Mouse (Mus musculus) intestine, postnatal 0 days (tissue): ENCODE results near the gene 4931428L18Rik. TPM values are rescaled to one million over a fixed set of nuclear protein-coding genes. Genes with fewer than 3 reads are reported as not detected.

ENCODE experiments used
- ATAC-seq: fragments of 200-750 bp; cut with Nextera tagmentation; 2 replicates; pipeline ENCODE4 v1.8.0; 2017; ENCODE audit warnings: mild to moderate bottlenecking, moderate TSS enrichment, moderate library complexity
- H3K27ac ChIP-seq: fragments of 300-500 bp; sonication (generic); 2 replicates; pipeline ENCODE4 v1.5.1; 2014; ENCODE audit warnings: mild to moderate bottlenecking, low read depth, low read length, moderate library complexity
- H3K27me3 ChIP-seq: fragments of 300-500 bp; sonication (generic); replicated peaks from 2 replicates; pipeline ENCODE4 v1.6.1; 2014; ENCODE audit warnings: low read length, mixed read lengths; ENCODE audit not compliant: control insufficient read depth, insufficient read depth
- H3K36me3 ChIP-seq: fragments of 300-500 bp; sonication (generic); 2 replicates; pipeline ENCODE4 v1.6.1; 2014; ENCODE audit warnings: mild to moderate bottlenecking, moderate library complexity; ENCODE audit not compliant: control insufficient read depth, insufficient read depth
- H3K4me1 ChIP-seq: fragments of 300-500 bp; sonication (generic); replicated peaks from 2 replicates; pipeline ENCODE4 v1.6.1; 2014; ENCODE audit warnings: antibody characterized with exemption, low read length, mixed read lengths; ENCODE audit not compliant: control insufficient read depth, insufficient read depth
- H3K4me2 ChIP-seq: fragments of 300-500 bp; sonication (generic); replicated peaks from 2 replicates; pipeline ENCODE4 v1.6.1; 2014; ENCODE audit warnings: low read depth, mild to moderate bottlenecking, moderate library complexity
- H3K4me3 ChIP-seq: fragments of 300-500 bp; sonication (generic); 2 replicates; pipeline ENCODE4 v1.5.1; 2014; ENCODE audit warnings: low read depth, low read length
- H3K9ac ChIP-seq: fragments of 300-500 bp; sonication (generic); 2 replicates; pipeline ENCODE4 v1.6.1; 2014; ENCODE audit warnings: mild to moderate bottlenecking, low read depth, low read length
- H3K9me3 ChIP-seq: fragments of 300-500 bp; sonication (generic); 2 replicates; pipeline ENCODE4 v1.6.1; 2016; ENCODE audit warnings: mixed run types; ENCODE audit not compliant: control insufficient read depth
- CTCF ChIP-seq: sonication (generic); IDR thresholded peaks from 2 replicates; pipeline ENCODE4 v1.5.1; 2016; ENCODE audit warnings: low read depth, mild to moderate bottlenecking, control low read depth, antibody characterized with exemption, moderate library complexity
- WGBS: fragments of 180-500 bp; shearing (Covaris S2); extraction: QIAGEN DNeasy Blood & Tissue Kit; methylation state at CpG from one replicate; pipeline ENCODE4 v1.1.7; 2014; 5-methylcytosine and 5-hydroxymethylcytosine counted together
- polyA plus RNA-seq: library from polyadenylated mRNA; unstranded; fragments of >200 nt; fragmentation: Nextera tagmentation; extraction: Ambion mirVana; gene quantifications from 2 replicates; pipeline ENCODE4 v1.2.1, GENCODE M21; 2015

The 4931428L18Rik gene
- polyA plus RNA-seq, 1 experiment from 2014 or later = 0.16 TPM

- H3K4me2 ChIP-seq = no peak overlapping the region
- H3K27ac ChIP-seq = no peak overlapping the region
- 40% methylated on average over 2 of the region's 2 CpGs for WGBS
- H3K4me1 ChIP-seq = no peaks in the 10 kb centered on the region
- no peaks in the 10 kb centered on the region for H3K9me3 ChIP-seq
- H3K36me3 ChIP-seq = no peaks in the 10 kb centered on the region
- no peak for ATAC-seq
- no peak overlapping the region for H3K9ac ChIP-seq
- H3K4me3 ChIP-seq = no peak overlapping the region
- no peaks in the 10 kb centered on the region for H3K27me3 ChIP-seq
- no peak for TF ChIP-seq CTCF
These were observed 270.7 kb downstream of the 4931428L18Rik start for GRCm38 (mm10) chr1:30951795-30952194.

- 20% methylated on average over 5 of the region's 5 CpGs for WGBS
- H3K4me2 ChIP-seq = peak overlapping the region; percentile 62
- no peaks in the 10 kb centered on the region for H3K4me1 ChIP-seq
- ATAC-seq = no peak
- H3K27me3 ChIP-seq = no peaks in the 10 kb centered on the region
- no peaks in the 10 kb centered on the region for H3K9me3 ChIP-seq
- H3K36me3 ChIP-seq = no peaks in the 10 kb centered on the region
- no peak for TF ChIP-seq CTCF
- peak overlapping the region; percentile 98 for H3K27ac ChIP-seq
- H3K4me3 ChIP-seq = peak overlapping the region; percentile 80
- peak overlapping the region; percentile 97 for H3K9ac ChIP-seq
These were observed 272.0 kb downstream of the 4931428L18Rik start for GRCm38 (mm10) chr1:30950456-30950835.

GRCm38 (mm10) chr1:30949710-30950455, 272.6 kb downstream of the 4931428L18Rik start:
- peak; percentile 96 for ATAC-seq
- H3K9ac ChIP-seq = peak overlapping the region; percentile 97
- peaks cover 4% of the 10 kb centered on the region; the same call in 1 of the 2 replicates for H3K36me3 ChIP-seq
- H3K27ac ChIP-seq = peak overlapping the region; percentile 98
- WGBS = under 1% methylated on average over 62 of the region's 66 CpGs
- peak overlapping the region; percentile 80 for H3K4me3 ChIP-seq
- H3K4me2 ChIP-seq = peak overlapping the region; percentile 62
- no peaks in the 10 kb centered on the region for H3K9me3 ChIP-seq
- no peaks in the 10 kb centered on the region for H3K4me1 ChIP-seq
- peak; percentile 32 for TF ChIP-seq CTCF
- no peaks in the 10 kb centered on the region for H3K27me3 ChIP-seq

- H3K27ac ChIP-seq = peak overlapping the region; percentile 98
- H3K9ac ChIP-seq = peak overlapping the region; percentile 97
- no peak for TF ChIP-seq CTCF
- no peaks in the 10 kb centered on the region for H3K4me1 ChIP-seq
- peaks cover 12% of the 10 kb centered on the region for H3K36me3 ChIP-seq
- H3K4me2 ChIP-seq = peak overlapping the region; percentile 62
- no peaks in the 10 kb centered on the region for H3K9me3 ChIP-seq
- H3K27me3 ChIP-seq = no peaks in the 10 kb centered on the region
- 0% methylated on average over 62 of the region's 85 CpGs for whole genome bisulfite sequencing
- H3K4me3 ChIP-seq = peak overlapping the region; percentile 80
- ATAC-seq = peak; percentile 66
These were observed 273.4 kb downstream of the 4931428L18Rik start for GRCm38 (mm10) chr1:30948950-30949639.

- Histone ChIP-seq H3K27me3 (no peaks in the 10 kb centered on the region), H3K4me3 (peak overlapping the region; percentile 80), H3K4me1 (no peaks in the 10 kb centered on the region), H3K9ac (peak overlapping the region; percentile 97), H3K4me2 (peak overlapping the region; percentile 62), H3K9me3 (no peaks in the 10 kb centered on the region), H3K27ac (peak overlapping the region; percentile 98), H3K36me3 (peaks cover 19% of the 10 kb centered on the region)
- no peak for ATAC-seq
- TF ChIP-seq CTCF = peak; percentile 65
- under 1% methylated on average over 16 of the region's 16 CpGs for WGBS
These were observed 274.0 kb downstream of the 4931428L18Rik start for GRCm38 (mm10) chr1:30948361-30948949.

Other genes with a start within 250 kb of the 4931428L18Rik start
- gene AC153137.1, start 244.7 kb downstream of the 4931428L18Rik start, polyA plus RNA-seq = 0.29 TPM in 1 of 2 replicates, not detected in the other
- gene Lgsn, start 46.3 kb downstream of the 4931428L18Rik start, polyA plus RNA-seq = not detected in 2 replicates
- not detected in 2 replicates for gene Pih1d3, start 154 bp upstream of the 4931428L18Rik start, polyA plus RNA-seq